Mouse (Mus musculus) embryonic facial prominence, embryonic 12.5 days (tissue): ENCODE data around the gene Dchs2. TPM values are rescaled to one million over a fixed set of nuclear protein-coding genes. Genes with fewer than 3 reads are reported as not detected.

Experiments
- ATAC-seq: fragments of 200-750 bp; cut with Nextera tagmentation; 2 replicates; pipeline ENCODE4 v1.8.0; 2017; ENCODE audit not compliant: insufficient number of reproducible peaks, insufficient read depth, low FRiP score, low TSS enrichment
- H3K27ac ChIP-seq: fragments of 300-500 bp; sonication (generic); 2 replicates; pipeline ENCODE4 v1.5.1; 2016; ENCODE audit warnings: mild to moderate bottlenecking
- H3K27me3 ChIP-seq: fragments of 300-500 bp; sonication (generic); 2 replicates; pipeline ENCODE4 v1.6.1; 2016; ENCODE audit warnings: mild to moderate bottlenecking, moderate library complexity
- H3K36me3 ChIP-seq: fragments of 300-500 bp; sonication (generic); 2 replicates; pipeline ENCODE4 v1.6.1; 2016; ENCODE audit warnings: mild to moderate bottlenecking
- H3K4me1 ChIP-seq: fragments of 300-500 bp; sonication (generic); 2 replicates; pipeline ENCODE4 v1.6.1; 2016
- H3K4me2 ChIP-seq: fragments of 300-500 bp; sonication (generic); replicated peaks from 2 replicates; pipeline ENCODE4 v1.6.1; 2016; ENCODE audit warnings: mild to moderate bottlenecking, moderate library complexity
- H3K4me3 ChIP-seq: fragments of 300-500 bp; sonication (generic); 2 replicates; pipeline ENCODE4 v1.5.1; 2016; ENCODE audit warnings: mild to moderate bottlenecking
- H3K9ac ChIP-seq: fragments of 300-500 bp; sonication (generic); 2 replicates; pipeline ENCODE4 v1.6.1; 2016; ENCODE audit warnings: mild to moderate bottlenecking, moderate library complexity
- H3K9me3 ChIP-seq: fragments of 300-500 bp; sonication (generic); 2 replicates; pipeline ENCODE4 v1.6.1; 2016; ENCODE audit warnings: mild to moderate bottlenecking, moderate library complexity
- WGBS: fragments of 180-500 bp; shearing (Covaris S2); methylation state at CpG from one replicate; pipeline ENCODE4 v1.1.7; 2016; 5-methylcytosine and 5-hydroxymethylcytosine counted together
- polyA plus RNA-seq: library from polyadenylated mRNA; unstranded; fragments of >200 nt; fragmentation: Nextera tagmentation; extraction: Ambion mirVana; gene quantifications from 2 replicates; pipeline ENCODE4 v1.2.1, GENCODE M21; 2016

Dchs2 gene
- polyA plus RNA-seq, 1 experiment from 2014 or later, result 0.27 TPM

- Histone ChIP-seq H3K4me1 (peaks cover 20% of the 10 kb centered on the region), H3K4me2 (no peak overlapping the region), H3K36me3 (no peaks in the 10 kb centered on the region), H3K9ac (no peak overlapping the region), H3K4me3 (no peak overlapping the region), H3K9me3 (no peaks in the 10 kb centered on the region), H3K27ac (no peak overlapping the region), H3K27me3 (no peaks in the 10 kb centered on the region)
- no peak for ATAC-seq
- 48% methylated on average over 7 of the region's 7 CpGs for WGBS
These were observed 84.8 kb downstream of the Dchs2 start for GRCm38 (mm10) chr3:83212578-83212977.

GRCm38 (mm10) chr3:83218059-83218458 is 90.3 kb downstream of the Dchs2 start:
- WGBS, result 71% methylated on average over 4 of the region's 4 CpGs
- Histone ChIP-seq H3K9ac (no peak overlapping the region), H3K4me2 (no peak overlapping the region), H3K27ac (no peak overlapping the region), H3K36me3 (no peaks in the 10 kb centered on the region), H3K27me3 (no peaks in the 10 kb centered on the region), H3K9me3 (no peaks in the 10 kb centered on the region), H3K4me3 (no peak overlapping the region), H3K4me1 (no peaks in the 10 kb centered on the region)
- no peak for ATAC-seq

- no peak overlapping the region for H3K4me2 ChIP-seq
- ATAC-seq, result no peak
- no peak overlapping the region for H3K27ac ChIP-seq
These were observed 92.4 kb downstream of the Dchs2 start for GRCm38 (mm10) chr3:83220101-83220500.

GRCm38 (mm10) chr3:83222125-83222524 is 94.4 kb downstream of the Dchs2 start:
- 47% methylated on average over 5 of the region's 5 CpGs for WGBS
- Histone ChIP-seq H3K4me3 (no peak overlapping the region), H3K36me3 (no peaks in the 10 kb centered on the region), H3K9me3 (no peaks in the 10 kb centered on the region), H3K4me2 (no peak overlapping the region), H3K27me3 (no peaks in the 10 kb centered on the region), H3K9ac (no peak overlapping the region), H3K4me1 (no peaks in the 10 kb centered on the region), H3K27ac (no peak overlapping the region)
- no peak for ATAC-seq

More at GRCm38 (mm10) chr3:83220101-83220500, 92.4 kb downstream of the Dchs2 start:
- H3K9ac ChIP-seq, result no peak overlapping the region
- no peaks in the 10 kb centered on the region for H3K27me3 ChIP-seq
- H3K4me3 ChIP-seq, result no peak overlapping the region
- WGBS, result 85% methylated on average over 2 of the region's 2 CpGs
- no peaks in the 10 kb centered on the region for H3K9me3 ChIP-seq
- H3K36me3 ChIP-seq, result no peaks in the 10 kb centered on the region
- H3K4me1 ChIP-seq, result no peaks in the 10 kb centered on the region

- no peak overlapping the region for H3K4me3 ChIP-seq
- H3K9ac ChIP-seq, result no peak overlapping the region
- H3K9me3 ChIP-seq, result no peaks in the 10 kb centered on the region
- no peaks in the 10 kb centered on the region for H3K27me3 ChIP-seq
- peaks cover 6% of the 10 kb centered on the region; the same call in 1 of the 2 replicates for H3K4me1 ChIP-seq
- no peaks in the 10 kb centered on the region for H3K36me3 ChIP-seq
- 53% methylated on average over 9 of the region's 9 CpGs for WGBS
- ATAC-seq, result no peak
- no peak overlapping the region for H3K4me2 ChIP-seq
- no peak overlapping the region for H3K27ac ChIP-seq
These were observed 100.6 kb downstream of the Dchs2 start for GRCm38 (mm10) chr3:83228383-83228782.

GRCm38 (mm10) chr3:83230326-83230725 is 102.6 kb downstream of the Dchs2 start:
- no peak overlapping the region for H3K27ac ChIP-seq
- ATAC-seq, result no peak

GRCm38 (mm10) chr3:83234457-83234856 is 106.7 kb downstream of the Dchs2 start:
- Histone ChIP-seq H3K4me2 (no peak overlapping the region), H3K9ac (no peak overlapping the region), H3K4me3 (no peak overlapping the region), H3K27me3 (no peaks in the 10 kb centered on the region), H3K36me3 (no peaks in the 10 kb centered on the region), H3K4me1 (peaks cover 7% of the 10 kb centered on the region; the same call in 1 of the 2 replicates), H3K9me3 (no peaks in the 10 kb centered on the region), H3K27ac (no peak overlapping the region)
- WGBS, result 69% methylated on average over 4 of the region's 4 CpGs
- ATAC-seq, result no peak

More at GRCm38 (mm10) chr3:83230326-83230725, 102.6 kb downstream of the Dchs2 start:
- Histone ChIP-seq H3K9ac (no peak overlapping the region), H3K36me3 (no peaks in the 10 kb centered on the region), H3K27me3 (no peaks in the 10 kb centered on the region), H3K4me2 (no peak overlapping the region), H3K9me3 (no peaks in the 10 kb centered on the region), H3K4me3 (no peak overlapping the region), H3K4me1 (peaks cover 13% of the 10 kb centered on the region; the same call in 1 of the 2 replicates)
- WGBS, result 90% methylated on average over 2 of the region's 2 CpGs

- Histone ChIP-seq H3K36me3 (no peaks in the 10 kb centered on the region), H3K4me2 (no peak overlapping the region), H3K4me3 (no peak overlapping the region), H3K9me3 (no peaks in the 10 kb centered on the region), H3K27me3 (no peaks in the 10 kb centered on the region), H3K27ac (no peak overlapping the region), H3K9ac (no peak overlapping the region), H3K4me1 (peaks cover 7% of the 10 kb centered on the region; the same call in 1 of the 2 replicates)
- 84% methylated on average over 5 of the region's 5 CpGs for WGBS
- ATAC-seq, result no peak
These were observed 107.3 kb downstream of the Dchs2 start for GRCm38 (mm10) chr3:83235061-83235460.

GRCm38 (mm10) chr3:83246536-83246935 is 118.8 kb downstream of the Dchs2 start:
- no peak for ATAC-seq
- no peaks in the 10 kb centered on the region for H3K27me3 ChIP-seq

GRCm38 (mm10) chr3:83250001-83250545 is 122.3 kb downstream of the Dchs2 start:
- Histone ChIP-seq H3K36me3 (no peaks in the 10 kb centered on the region), H3K27ac (no peak overlapping the region), H3K9me3 (no peaks in the 10 kb centered on the region), H3K27me3 (no peaks in the 10 kb centered on the region), H3K4me2 (no peak overlapping the region), H3K4me3 (no peak overlapping the region), H3K4me1 (no peaks in the 10 kb centered on the region), H3K9ac (no peak overlapping the region)
- 83% methylated on average over 4 of the region's 4 CpGs for WGBS
- ATAC-seq, result no peak

More at GRCm38 (mm10) chr3:83246536-83246935, 118.8 kb downstream of the Dchs2 start:
- no peaks in the 10 kb centered on the region for H3K4me1 ChIP-seq
- no peaks in the 10 kb centered on the region for H3K36me3 ChIP-seq
- H3K9me3 ChIP-seq, result no peaks in the 10 kb centered on the region
- no peak overlapping the region for H3K9ac ChIP-seq
- H3K4me3 ChIP-seq, result no peak overlapping the region
- H3K27ac ChIP-seq, result no peak overlapping the region
- no peak overlapping the region for H3K4me2 ChIP-seq
- WGBS, result 70% methylated on average over 5 of the region's 5 CpGs

- no peak for ATAC-seq
- 71% methylated on average over 7 of the region's 7 CpGs for WGBS
These were observed 124.2 kb downstream of the Dchs2 start for GRCm38 (mm10) chr3:83251899-83252298.

GRCm38 (mm10) chr3:83259421-83259820 is 131.7 kb downstream of the Dchs2 start:
- Histone ChIP-seq H3K4me1 (no peaks in the 10 kb centered on the region), H3K9ac (no peak overlapping the region), H3K4me2 (no peak overlapping the region), H3K9me3 (no peaks in the 10 kb centered on the region), H3K36me3 (no peaks in the 10 kb centered on the region), H3K27ac (no peak overlapping the region), H3K27me3 (no peaks in the 10 kb centered on the region), H3K4me3 (no peak overlapping the region)
- no peak for ATAC-seq
- 51% methylated on average over 4 of the region's 4 CpGs for WGBS

More at GRCm38 (mm10) chr3:83251899-83252298, 124.2 kb downstream of the Dchs2 start:
- H3K27ac ChIP-seq, result no peak overlapping the region
- no peak overlapping the region for H3K9ac ChIP-seq
- H3K4me2 ChIP-seq, result no peak overlapping the region
- H3K4me3 ChIP-seq, result no peak overlapping the region
- H3K9me3 ChIP-seq, result no peaks in the 10 kb centered on the region
- no peaks in the 10 kb centered on the region for H3K4me1 ChIP-seq
- H3K36me3 ChIP-seq, result no peaks in the 10 kb centered on the region
- H3K27me3 ChIP-seq, result no peaks in the 10 kb centered on the region
